Mouse (Mus musculus) cerebellum, adult 18-20 months (tissue): ENCODE results near the gene Lrit3.

Source experiments
- DNase-seq, 2 experiments: peaks; one replicate each; pipeline ENCODE4 v3.0.0; 2021

The Lrit3 gene

GRCm38 (mm10) chr3:129803765-129804164 lies at the start of gene Lrit3:
TSS of gene Lrit3 (minus strand) at chr3:129804030.
- no peak for DNase-seq

GRCm38 (mm10) chr3:129846846-129847245 lies 43.0 kb upstream of the Lrit3 start:
- no peak for DNase-seq

GRCm38 (mm10) chr3:129845868-129846267 lies 42.0 kb upstream of the Lrit3 start:
- DNase-seq: no peak

GRCm38 (mm10) chr3:129838017-129838416 lies 34.2 kb upstream of the Lrit3 start:
- DNase-seq: no peak

- DNase-seq: no peak
Observed at GRCm38 (mm10) chr3:129836965-129837364, 33.1 kb upstream of the Lrit3 start.

- DNase-seq: no peak
Observed at GRCm38 (mm10) chr3:129836051-129836697, 32.3 kb upstream of the Lrit3 start.

GRCm38 (mm10) chr3:129835388-129835934 lies 31.6 kb upstream of the Lrit3 start, which contains the start of gene Cfi:
TSS of gene Cfi (plus strand) at chr3:129835884.
- no peak for DNase-seq

- peak; percentile 93 to 96 for DNase-seq
Observed at GRCm38 (mm10) chr3:129831035-129831568, 27.3 kb upstream of the Lrit3 start, which contains the start of gene Gar1. TSS of gene Gar1 (minus strand) at chr3:129831396.

- DNase-seq: peak in 1 of 2 experiments; percentile 27
Observed at GRCm38 (mm10) chr3:129830626-129831025, 26.8 kb upstream of the Lrit3 start.

- no peak for DNase-seq
Observed at GRCm38 (mm10) chr3:129827691-129828090, 23.9 kb upstream of the Lrit3 start.

- DNase-seq: no peak
Observed at GRCm38 (mm10) chr3:129826691-129827090, 22.9 kb upstream of the Lrit3 start.

GRCm38 (mm10) chr3:129824891-129825290 lies 21.1 kb upstream of the Lrit3 start:
- no peak for DNase-seq

GRCm38 (mm10) chr3:129824146-129824545 lies 20.3 kb upstream of the Lrit3 start:
- DNase-seq: no peak

GRCm38 (mm10) chr3:129823293-129823692 lies 19.5 kb upstream of the Lrit3 start:
- peak in 1 of 2 experiments; percentile 5 for DNase-seq

GRCm38 (mm10) chr3:129822206-129822775 lies 18.5 kb upstream of the Lrit3 start, which contains the start of gene Rrh:
TSS of gene Rrh (minus strand) at chr3:129822587.
- no peak for DNase-seq

GRCm38 (mm10) chr3:129821736-129822135 lies 17.9 kb upstream of the Lrit3 start:
- no peak for DNase-seq

GRCm38 (mm10) chr3:129820847-129821246 lies 17.0 kb upstream of the Lrit3 start:
- DNase-seq: no peak

- DNase-seq: no peak
Observed at GRCm38 (mm10) chr3:129799011-129799410, 4.8 kb downstream of the Lrit3 start.

GRCm38 (mm10) chr3:129798551-129798950 lies 5.3 kb downstream of the Lrit3 start:
- DNase-seq: no peak

- no peak for DNase-seq
Observed at GRCm38 (mm10) chr3:129797341-129797740, 6.5 kb downstream of the Lrit3 start.

- no peak for DNase-seq
Observed at GRCm38 (mm10) chr3:129793801-129794200, 10.0 kb downstream of the Lrit3 start.

- DNase-seq: no peak
Observed at GRCm38 (mm10) chr3:129782746-129783145, 21.1 kb downstream of the Lrit3 start.

- DNase-seq: no peak
Observed at GRCm38 (mm10) chr3:129781435-129781834, 22.4 kb downstream of the Lrit3 start.

- no peak for DNase-seq
Observed at GRCm38 (mm10) chr3:129771210-129771609, 32.6 kb downstream of the Lrit3 start.
